Mouse (Mus musculus): ENCODE results near the gene Eif3k. TPM values are rescaled to one million over a fixed set of nuclear protein-coding genes. Genes with fewer than 3 reads are reported as not detected.

The Eif3k gene
- total and polyA plus RNA-seq, 3 experiments = 199 to 377 (median 280) TPM

DNA sequence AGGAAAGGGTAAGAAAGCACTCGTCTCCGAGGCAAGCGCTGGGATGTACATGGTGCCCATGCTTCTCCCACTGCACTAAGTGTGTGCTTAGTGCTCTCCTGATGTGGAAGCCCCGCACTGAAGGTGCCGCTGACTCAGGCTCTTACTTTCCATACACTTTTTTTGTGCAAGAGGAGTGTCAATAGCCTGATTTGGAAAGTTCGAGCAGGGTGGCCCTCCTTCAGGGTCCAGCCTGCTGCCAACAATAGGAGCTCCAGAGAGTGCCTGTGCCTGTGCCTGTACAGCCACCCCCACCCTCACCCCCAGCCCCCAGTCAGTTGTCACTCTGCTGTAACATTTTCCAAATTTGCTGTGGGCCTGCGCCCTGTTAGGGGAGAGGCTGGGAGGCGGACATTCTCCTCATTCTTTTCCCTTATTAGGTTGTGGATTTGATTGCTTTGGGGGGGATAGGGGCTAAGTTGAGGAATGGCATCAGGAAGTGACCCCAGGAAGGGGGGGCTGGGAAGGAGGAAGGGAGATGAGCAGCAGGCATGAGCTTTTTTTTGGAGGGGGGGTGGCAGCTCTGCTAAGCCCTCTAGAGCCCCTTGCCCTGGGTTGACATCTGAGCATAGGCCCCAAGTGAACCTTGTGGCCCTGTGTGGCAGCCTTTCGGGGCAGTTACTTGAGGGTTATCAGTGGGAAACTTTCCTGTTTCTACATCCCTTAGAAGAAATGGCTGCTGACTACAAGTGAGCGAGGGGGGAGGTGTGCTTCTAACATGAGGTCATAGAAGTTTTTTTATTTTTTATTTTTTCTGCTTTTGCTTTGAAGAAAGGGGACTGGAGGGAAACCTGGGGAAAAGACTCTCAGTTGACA, 36.0 kb downstream of the Eif3k start:
- Histone ChIP-seq H3K9me3 (replicated peaks) (no peaks in the 10 kb centered on the region), H3K27me3 (ENCODE audit: insufficient read depth, low read length) (no peaks in the 10 kb centered on the region), H3K4me3 (ENCODE audit: low read depth, low read length) (no peak overlapping the region), H3K36me3 (replicated peaks) (peaks cover 90% of the 10 kb centered on the region), H3K4me1 (ENCODE audit: insufficient read depth, low read depth, low read length) (peaks cover 32% of the 10 kb centered on the region)
- DNase-seq (ENCODE audit: low spot score) = no peak
- TF ChIP-seq GATA2 (IDR thresholded peaks at IDR 0.05; ENCODE audit: borderline replicate concordance, low read depth, low read length) = no peak
- TF ChIP-seq POLR2AphosphoS5 (IDR thresholded peaks at IDR 0.05; ENCODE audit: insufficient replicate concordance, low read depth, low read length) = no peak
- no peak for TF ChIP-seq GATA1 (IDR thresholded peaks at IDR 0.05; ENCODE audit: borderline replicate concordance, low read length)
- ATAC-seq (ENCODE audit: extremely low read depth, insufficient number of reproducible peaks, low FRiP score, poor library complexity, severe bottlenecking) = no peak

DNA sequence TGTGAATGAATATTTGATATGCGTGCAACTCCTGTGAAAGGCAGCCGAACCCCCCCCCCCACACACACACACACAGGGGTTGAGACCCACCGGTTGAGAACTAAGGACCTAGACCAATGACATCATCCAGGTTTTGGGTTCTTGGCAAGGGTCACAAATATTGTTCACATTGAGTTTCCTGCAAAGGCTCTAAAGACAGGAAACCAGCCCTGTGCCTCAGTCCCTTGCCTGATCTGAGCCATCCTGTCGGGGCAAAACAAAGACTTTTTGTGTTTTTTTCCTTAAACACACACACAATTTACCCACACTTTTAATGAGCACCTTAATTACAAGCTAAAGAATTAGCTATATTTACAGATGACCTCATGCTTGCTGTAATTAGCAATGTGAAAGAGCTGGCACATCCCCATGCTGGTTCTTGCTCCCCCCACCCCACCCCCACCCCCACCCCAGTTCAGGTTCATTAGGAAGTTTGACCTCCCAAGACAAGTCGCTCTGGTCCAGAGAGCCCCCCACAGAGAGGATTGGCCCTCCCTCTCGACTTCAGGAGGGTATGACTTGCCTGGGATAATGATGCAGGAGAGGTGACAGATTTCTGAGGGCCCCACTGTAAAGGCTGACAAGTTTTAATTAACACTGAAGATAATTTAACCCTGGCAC, 36.8 kb downstream of the Eif3k start:
- peaks cover 28% of the 10 kb centered on the region for H3K4me1 ChIP-seq (ENCODE audit: insufficient read depth, low read depth, low read length)
- no peak for ATAC-seq (ENCODE audit: extremely low read depth, insufficient number of reproducible peaks, low FRiP score, poor library complexity, severe bottlenecking)
- H3K4me3 ChIP-seq (ENCODE audit: low read depth, low read length) = no peak overlapping the region
- TF ChIP-seq GATA2 (IDR thresholded peaks at IDR 0.05; ENCODE audit: borderline replicate concordance, low read depth, low read length) (no peak), TAL1 (conservative IDR thresholded peaks at IDR 0.05; ENCODE audit: low read depth, low read length) (no peak), POLR2AphosphoS5 (IDR thresholded peaks at IDR 0.05; ENCODE audit: insufficient replicate concordance, low read depth, low read length) (no peak), CTCF (IDR thresholded peaks at IDR 0.05; ENCODE audit: low read depth, low read length) (no peak), GATA1 (IDR thresholded peaks at IDR 0.05; ENCODE audit: borderline replicate concordance, low read length) (no peak)
- peaks cover 90% of the 10 kb centered on the region for H3K36me3 ChIP-seq (replicated peaks)
- no peak for DNase-seq (ENCODE audit: low spot score)
- H3K9me3 ChIP-seq (replicated peaks) = no peaks in the 10 kb centered on the region
- no peaks in the 10 kb centered on the region for H3K27me3 ChIP-seq (ENCODE audit: insufficient read depth, low read length)

GRCm38 (mm10) chr7:28943451-28944180, 38.0 kb downstream of the Eif3k start:
- H3K27me3 ChIP-seq (ENCODE audit: insufficient read depth, low read length) = no peaks in the 10 kb centered on the region
- ATAC-seq (ENCODE audit: extremely low read depth, insufficient number of reproducible peaks, low FRiP score, poor library complexity, severe bottlenecking) (no peak), DNase-seq (ENCODE audit: low spot score) (no peak)
- TF ChIP-seq POLR2AphosphoS5 (IDR thresholded peaks at IDR 0.05; ENCODE audit: insufficient replicate concordance, low read depth, low read length) (no peak), TAL1 (conservative IDR thresholded peaks at IDR 0.05; ENCODE audit: low read depth, low read length) (no peak), GATA1 (IDR thresholded peaks at IDR 0.05; ENCODE audit: borderline replicate concordance, low read length) (no peak), CTCF (IDR thresholded peaks at IDR 0.05; ENCODE audit: low read depth, low read length) (no peak), GATA2 (IDR thresholded peaks at IDR 0.05; ENCODE audit: borderline replicate concordance, low read depth, low read length) (no peak)
- H3K9me3 ChIP-seq (replicated peaks) = no peaks in the 10 kb centered on the region
- H3K4me3 ChIP-seq (ENCODE audit: low read depth, low read length) = no peak overlapping the region
- peaks cover 26% of the 10 kb centered on the region for H3K4me1 ChIP-seq (ENCODE audit: insufficient read depth, low read depth, low read length)
- peaks cover 89% of the 10 kb centered on the region for H3K36me3 ChIP-seq (replicated peaks)

- H3K9me3 ChIP-seq (replicated peaks) = no peaks in the 10 kb centered on the region
- TF ChIP-seq CTCF (IDR thresholded peaks at IDR 0.05; ENCODE audit: low read depth, low read length) (no peak), GATA2 (IDR thresholded peaks at IDR 0.05; ENCODE audit: borderline replicate concordance, low read depth, low read length) (no peak), POLR2AphosphoS5 (IDR thresholded peaks at IDR 0.05; ENCODE audit: insufficient replicate concordance, low read depth, low read length) (no peak), GATA1 (IDR thresholded peaks at IDR 0.05; ENCODE audit: borderline replicate concordance, low read length) (no peak), TAL1 (conservative IDR thresholded peaks at IDR 0.05; ENCODE audit: low read depth, low read length) (no peak)
- ATAC-seq (ENCODE audit: extremely low read depth, insufficient number of reproducible peaks, low FRiP score, poor library complexity, severe bottlenecking) = no peak
- no peak for DNase-seq (ENCODE audit: low spot score)
- H3K36me3 ChIP-seq (replicated peaks) = peaks cover 87% of the 10 kb centered on the region
- no peak overlapping the region for H3K4me3 ChIP-seq (ENCODE audit: low read depth, low read length)
- H3K4me1 ChIP-seq (ENCODE audit: insufficient read depth, low read depth, low read length) = peaks cover 22% of the 10 kb centered on the region
- H3K27me3 ChIP-seq (ENCODE audit: insufficient read depth, low read length) = no peaks in the 10 kb centered on the region
Measured at GRCm38 (mm10) chr7:28941542-28941941, 40.1 kb downstream of the Eif3k start.

DNA sequence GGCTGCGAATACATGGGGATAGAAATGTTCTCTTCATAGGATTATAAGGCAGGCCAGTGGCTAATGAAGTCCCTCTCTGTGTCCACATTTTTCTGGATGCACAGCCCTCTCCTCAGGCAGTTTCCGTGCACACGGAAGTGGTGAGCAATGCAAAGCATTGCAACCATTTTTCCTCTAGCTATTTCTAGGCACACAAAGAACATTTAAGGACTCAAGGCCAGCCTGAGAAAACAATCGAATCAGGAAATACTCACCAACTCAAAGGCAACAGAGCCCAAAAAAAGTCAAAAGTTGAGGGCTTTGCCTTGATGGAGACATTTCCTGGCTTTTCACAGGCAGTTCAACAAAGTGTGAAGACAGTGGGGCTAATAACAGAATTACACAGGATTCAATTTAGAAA, 40.5 kb downstream of the Eif3k start:
- Histone ChIP-seq H3K36me3 (replicated peaks) (peaks cover 87% of the 10 kb centered on the region), H3K4me1 (ENCODE audit: insufficient read depth, low read depth, low read length) (peaks cover 20% of the 10 kb centered on the region), H3K9me3 (replicated peaks) (no peaks in the 10 kb centered on the region), H3K4me3 (ENCODE audit: low read depth, low read length) (no peak overlapping the region), H3K27me3 (ENCODE audit: insufficient read depth, low read length) (no peaks in the 10 kb centered on the region)
- ATAC-seq (ENCODE audit: extremely low read depth, insufficient number of reproducible peaks, low FRiP score, poor library complexity, severe bottlenecking) (no peak), DNase-seq (ENCODE audit: low spot score) (no peak)
- TF ChIP-seq GATA1 (IDR thresholded peaks at IDR 0.05; ENCODE audit: borderline replicate concordance, low read length) (no peak), TAL1 (conservative IDR thresholded peaks at IDR 0.05; ENCODE audit: low read depth, low read length) (no peak), CTCF (IDR thresholded peaks at IDR 0.05; ENCODE audit: low read depth, low read length) (no peak), GATA2 (IDR thresholded peaks at IDR 0.05; ENCODE audit: borderline replicate concordance, low read depth, low read length) (no peak), POLR2AphosphoS5 (IDR thresholded peaks at IDR 0.05; ENCODE audit: insufficient replicate concordance, low read depth, low read length) (no peak)

Measured in G1E (cell line).